Mouse (Mus musculus): ENCODE data around the gene Dppa2.

Dppa2 gene

GRCm38 (mm10) chr16:48344193-48344592 is 40.5 kb downstream of the Dppa2 start:
- DNase-seq (ENCODE audit: low spot score) = no peak

GRCm38 (mm10) chr16:48347246-48347645 is 43.5 kb downstream of the Dppa2 start:
- no peak for DNase-seq (ENCODE audit: low spot score)

- DNase-seq (ENCODE audit: low spot score) = no peak
Measured at GRCm38 (mm10) chr16:48355716-48356115, 52.0 kb downstream of the Dppa2 start.

- no peak for DNase-seq (ENCODE audit: low spot score)
Measured at GRCm38 (mm10) chr16:48356417-48356816, 52.7 kb downstream of the Dppa2 start.

- no peak for DNase-seq (ENCODE audit: low spot score)
Measured at GRCm38 (mm10) chr16:48360887-48361286, 57.2 kb downstream of the Dppa2 start.

- DNase-seq (ENCODE audit: low spot score) = no peak
Measured at GRCm38 (mm10) chr16:48366801-48367200, 63.1 kb downstream of the Dppa2 start.

GRCm38 (mm10) chr16:48368096-48368495 is 64.4 kb downstream of the Dppa2 start:
- DNase-seq (ENCODE audit: low spot score) = no peak
